Mouse (Mus musculus) CH12.LX (cell line): ENCODE results near the gene Acyp2. TPM values are rescaled to one million over a fixed set of nuclear protein-coding genes. Genes with fewer than 3 reads are reported as not detected.

ENCODE experiments used
- DNase-seq: peaks from one replicate; pipeline ENCODE4 v3.0.0-alpha.2; 2013; ENCODE audit errors: extremely low read depth
- H3K27ac ChIP-seq: 2 replicates; pipeline ENCODE4 v1.5.1; 2012; ENCODE audit warnings: low read depth, mild to moderate bottlenecking, control low read depth, moderate library complexity; ENCODE audit not compliant: insufficient read depth
- H3K27me3 ChIP-seq: replicated peaks from 2 replicates; pipeline ENCODE3; 2012; ENCODE audit warnings: inconsistent platforms
- H3K36me3 ChIP-seq, 2 experiments: replicated peaks in 1 of 2; 2 replicates each; pipeline versions ENCODE3 to v1.6.1; 2012; ENCODE audit warnings: inconsistent platforms in 1 of 2, low read length in 1 of 2, mild to moderate bottlenecking in 1 of 2, mixed read lengths in 1 of 2, moderate library complexity in 1 of 2; ENCODE audit not compliant: control insufficient read depth in 1 of 2, insufficient read depth in 1 of 2
- H3K4me1 ChIP-seq, 2 experiments: 2 replicates each; pipeline ENCODE4 v1.6.1; 2012; ENCODE audit warnings: inconsistent platforms in 1 of 2, moderate library complexity in 1 of 2; ENCODE audit not compliant: insufficient read depth in 2 of 2, control insufficient read depth in 1 of 2
- H3K4me2 ChIP-seq: 2 replicates; pipeline ENCODE4 v1.6.1; 2012; ENCODE audit warnings: low read depth, mild to moderate bottlenecking, control low read depth; ENCODE audit not compliant: poor library complexity, insufficient read depth, severe bottlenecking
- H3K4me3 ChIP-seq, 3 experiments: fragments of 150-350 bp in 1 of 3; sonication (generic) in 1 of 3; replicated peaks in 1 of 3; 2 replicates each; pipeline versions ENCODE3 to v1.5.1; 2011 to 2012; ENCODE audit warnings: low read depth in 2 of 3, low read length in 2 of 3, mild to moderate bottlenecking in 2 of 3, moderate library complexity in 2 of 3, control low read depth in 1 of 3, improper control_type of control experiment in 1 of 3, inconsistent platforms in 1 of 3, mixed read lengths in 1 of 3; ENCODE audit not compliant: poor library complexity in 1 of 3
- H3K79me2 ChIP-seq: replicated peaks from 2 replicates; pipeline ENCODE4 v1.6.1; 2012; ENCODE audit warnings: mild to moderate bottlenecking, moderate library complexity; ENCODE audit not compliant: control insufficient read depth, poor library complexity, insufficient read depth, severe bottlenecking; ENCODE audit errors: extremely low read depth
- H3K9ac ChIP-seq: 2 replicates; pipeline ENCODE4 v1.6.1; 2012; ENCODE audit warnings: low read depth, mild to moderate bottlenecking, control low read depth, moderate library complexity; ENCODE audit not compliant: insufficient read depth
- H3K9me3 ChIP-seq: replicated peaks from 2 replicates; pipeline ENCODE3; 2012; ENCODE audit warnings: low read length, inconsistent platforms, mixed read lengths
- BHLHE40 ChIP-seq: IDR thresholded peaks from 2 replicates; pipeline ENCODE4 v1.6.1; 2011; ENCODE audit warnings: mild to moderate bottlenecking, low read depth, low read length, improper control_type of control experiment
- CHD1 ChIP-seq: IDR thresholded peaks from 2 replicates; pipeline ENCODE4 v1.6.1; 2012; ENCODE audit warnings: low read depth, low read length, improper control_type of control experiment, inconsistent platforms
- CHD2 ChIP-seq: IDR thresholded peaks from 2 replicates; pipeline ENCODE4 v1.6.1; 2011; ENCODE audit warnings: low read length, improper control_type of control experiment
- CTCF ChIP-seq, 2 experiments: IDR thresholded peaks in 1 of 2; conservative IDR thresholded peaks in 1 of 2; 2 replicates each; pipeline ENCODE4 v1.5.1; 2011 to 2012; ENCODE audit warnings: low read depth in 2 of 2, low read length in 2 of 2, improper control_type of control experiment in 1 of 2, inconsistent platforms in 1 of 2, mild to moderate bottlenecking in 1 of 2, moderate library complexity in 1 of 2
- ELF1 ChIP-seq: IDR thresholded peaks from 2 replicates; pipeline ENCODE4 v1.6.1; 2014; ENCODE audit warnings: low read depth, mild to moderate bottlenecking, inconsistent platforms, low read length, improper control_type of control experiment
- EP300 ChIP-seq: IDR thresholded peaks from 2 replicates; pipeline ENCODE4 v1.6.1; 2011; ENCODE audit warnings: low read length, improper control_type of control experiment
- ETS1 ChIP-seq: conservative IDR thresholded peaks from 2 replicates; pipeline ENCODE4 v1.6.1; 2012; ENCODE audit warnings: low read depth, mild to moderate bottlenecking, inconsistent platforms, low read length, improper control_type of control experiment, moderate library complexity
- GABPA ChIP-seq: IDR thresholded peaks from 2 replicates; pipeline ENCODE4 v1.6.1; 2012; ENCODE audit warnings: low read depth, low read length, improper control_type of control experiment, inconsistent platforms; ENCODE audit not compliant: insufficient replicate concordance
- IRF4 ChIP-seq: IDR thresholded peaks from 2 replicates; pipeline ENCODE4 v1.6.1; 2014; ENCODE audit warnings: low read depth, mild to moderate bottlenecking, inconsistent platforms, low read length, improper control_type of control experiment
- MAFK ChIP-seq: IDR thresholded peaks from 2 replicates; pipeline ENCODE4 v1.6.1; 2011; ENCODE audit warnings: low read length, improper control_type of control experiment; ENCODE audit not compliant: insufficient replicate concordance
- MAX ChIP-seq: IDR thresholded peaks from 2 replicates; pipeline ENCODE4 v1.6.1; 2011; ENCODE audit warnings: low read length, improper control_type of control experiment
- MXI1 ChIP-seq: IDR thresholded peaks from 2 replicates; pipeline ENCODE4 v1.6.1; 2011; ENCODE audit warnings: mild to moderate bottlenecking, low read depth, low read length, improper control_type of control experiment
- MYC ChIP-seq: IDR thresholded peaks from 2 replicates; pipeline ENCODE4 v1.6.1; 2011; ENCODE audit warnings: low read depth, mild to moderate bottlenecking, improper control_type of control experiment, low read length
- NRF1 ChIP-seq: IDR thresholded peaks from 2 replicates; pipeline ENCODE4 v1.6.1; 2014; ENCODE audit warnings: low read depth, mild to moderate bottlenecking, inconsistent platforms, low read length, improper control_type of control experiment, moderate library complexity
- PAX5 ChIP-seq: IDR thresholded peaks from 2 replicates; pipeline ENCODE4 v1.6.1; 2012; ENCODE audit warnings: low read length, inconsistent platforms, mixed read lengths
- POLR2A ChIP-seq: IDR thresholded peaks from 2 replicates; pipeline ENCODE4 v1.6.1; 2011; ENCODE audit warnings: low read depth, mild to moderate bottlenecking, improper control_type of control experiment, low read length
- RAD21 ChIP-seq: IDR thresholded peaks from 2 replicates; pipeline ENCODE4 v1.6.1; 2011; ENCODE audit warnings: low read depth, mild to moderate bottlenecking, low read length, improper control_type of control experiment, moderate library complexity
- RCOR1 ChIP-seq: conservative IDR thresholded peaks from 2 replicates; pipeline ENCODE4 v1.6.1; 2012; ENCODE audit warnings: low read depth, mild to moderate bottlenecking, inconsistent platforms, low read length, improper control_type of control experiment
- SMC3 ChIP-seq: IDR thresholded peaks from 2 replicates; pipeline ENCODE4 v1.6.1; 2011; ENCODE audit warnings: low read depth, low read length, improper control_type of control experiment
- TBP ChIP-seq: conservative IDR thresholded peaks from 2 replicates; pipeline ENCODE4 v1.6.1; 2011; ENCODE audit warnings: low read depth, low read length, improper control_type of control experiment
- USF1 ChIP-seq: IDR thresholded peaks from 2 replicates; pipeline ENCODE4 v1.6.1; 2014; ENCODE audit warnings: low read depth, mild to moderate bottlenecking, inconsistent platforms, low read length, improper control_type of control experiment
- USF2 ChIP-seq: conservative IDR thresholded peaks from 2 replicates; pipeline ENCODE4 v1.6.1; 2011; ENCODE audit warnings: low read depth, low read length, improper control_type of control experiment
- ZC3H11A ChIP-seq: IDR thresholded peaks from 2 replicates; pipeline ENCODE4 v1.6.1; 2012; ENCODE audit warnings: low read depth, mild to moderate bottlenecking, inconsistent platforms, low read length, improper control_type of control experiment
- ZNF384 ChIP-seq: IDR thresholded peaks from 2 replicates; pipeline ENCODE4 v1.6.1; 2012; ENCODE audit warnings: low read depth, low read length, improper control_type of control experiment, inconsistent platforms
- dilution Hi-C: fragments of 300-500 bp; cut with MboI; formaldehyde crosslinking; loops from 2 replicates; pipeline ENCODE4 v1.14.3; 2020; ENCODE audit warnings: low sequenced_read_pairs; ENCODE audit not compliant: extremely low pct_unique_long_range_greater_than_20kb, extremely low pct_ligation_motif_present
- in situ Hi-C: fragments of 300-500 bp; cut with MboI; formaldehyde crosslinking; loops from 3 replicates; pipeline ENCODE4 v1.14.3; 2019; ENCODE audit warnings: low sequenced_read_pairs, low pct_ligation_motif_present, low pct_unique_long_range_greater_than_20kb, mixed read lengths
- polyA plus RNA-seq: library from polyadenylated mRNA; unstranded; fragments of >175 nt; gene quantifications from 2 replicates; pipeline ENCODE4 v1.2.1, GENCODE M21; 2012; ENCODE audit warnings: low read depth; ENCODE audit not compliant: insufficient read length
- total RNA-seq, 2 experiments: library from RNA; depleted of rRNA; stranded (reverse); fragments of 300-350 nt in 1 of 2; fragments of >200 nt in 1 of 2; gene quantifications; 2 replicates each; pipeline ENCODE4 v1.2.3; 2012 to 2014

The Acyp2 gene
- total and polyA plus RNA-seq, 3 experiments = 0.17 to 3.1 (median 1.7) TPM

DNA sequence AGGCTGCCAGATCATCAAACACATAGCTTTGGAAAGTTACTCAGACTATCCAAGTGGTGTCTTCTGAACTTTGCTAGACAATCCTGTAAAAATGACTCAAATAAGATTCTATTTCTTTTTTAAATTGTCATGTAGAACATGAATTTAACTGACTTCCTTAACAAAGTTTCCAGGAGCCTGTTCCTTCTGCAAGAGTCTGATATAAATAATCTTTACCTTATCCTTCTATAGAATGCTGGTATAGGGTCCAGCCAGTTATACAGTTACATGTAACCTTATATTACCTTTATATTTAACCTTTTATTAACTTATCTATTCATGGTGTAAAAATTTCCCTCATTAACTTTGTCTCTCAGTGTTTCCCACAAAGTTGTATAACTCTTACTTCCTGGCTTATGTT, 36.7 kb downstream of the Acyp2 start:
- Histone ChIP-seq H3K27ac (no peak overlapping the region), H3K4me1 (no peaks in the 10 kb centered on the region), H3K4me2 (no peak overlapping the region), H3K9ac (no peak overlapping the region), H3K9me3 (no peaks in the 10 kb centered on the region), H3K36me3 (no peaks in the 10 kb centered on the region), H3K27me3 (no peaks in the 10 kb centered on the region), H3K79me2 (no peaks in the 10 kb centered on the region), H3K4me3 (no peak overlapping the region)
- in situ Hi-C loops = no loop called here
- no peak for DNase-seq
- dilution Hi-C loops = no loop called here
- no peak for TF ChIP-seq CHD2
- no peak for TF ChIP-seq MAFK
- no peak for TF ChIP-seq PAX5
- no peak for TF ChIP-seq MXI1
- no peak for TF ChIP-seq SMC3
- TF ChIP-seq ETS1 = no peak

GRCm38 (mm10) chr11:30609247-30609646, 40.1 kb downstream of the Acyp2 start:
- Histone ChIP-seq H3K79me2 (no peaks in the 10 kb centered on the region), H3K4me1 (no peaks in the 10 kb centered on the region), H3K27me3 (no peaks in the 10 kb centered on the region), H3K27ac (no peak overlapping the region), H3K9me3 (no peaks in the 10 kb centered on the region), H3K4me2 (no peak overlapping the region), H3K9ac (no peak overlapping the region), H3K4me3 (no peak overlapping the region), H3K36me3 (no peaks in the 10 kb centered on the region)
- in situ Hi-C loops (no loop called here), dilution Hi-C loops (no loop called here)
- no peak for DNase-seq
- no peak for TF ChIP-seq GABPA
- TF ChIP-seq ELF1 = no peak
- no peak for TF ChIP-seq CTCF (conservative IDR thresholded peaks at IDR 0.05 in 1 of 2, IDR thresholded peaks at IDR 0.05 in 1 of 2; ENCODE audit: low read depth in 2 of 2, low read length in 2 of 2)
- peak; percentile 93 for TF ChIP-seq MAFK

GRCm38 (mm10) chr11:30607587-30608518, 41.5 kb downstream of the Acyp2 start:
- in situ Hi-C loops (no loop called here), dilution Hi-C loops (no loop called here)
- H3K4me1 ChIP-seq = no peaks in the 10 kb centered on the region
- no peaks in the 10 kb centered on the region for H3K79me2 ChIP-seq
- no peak for DNase-seq
- H3K36me3 ChIP-seq = no peaks in the 10 kb centered on the region
- H3K27me3 ChIP-seq = no peaks in the 10 kb centered on the region
- H3K27ac ChIP-seq = no peak overlapping the region
- no peak overlapping the region for H3K4me3 ChIP-seq
- H3K9me3 ChIP-seq = no peaks in the 10 kb centered on the region
- no peak for TF ChIP-seq ELF1
- TF ChIP-seq USF1 = no peak
- TF ChIP-seq RAD21 = no peak
- no peak for TF ChIP-seq ZNF384
- no peak for TF ChIP-seq BHLHE40
- TF ChIP-seq CHD1 = no peak
- TF ChIP-seq RCOR1 = no peak
- TF ChIP-seq TBP = no peak
- no peak for TF ChIP-seq PAX5
- no peak for TF ChIP-seq MAFK
- TF ChIP-seq MAX = no peak
- no peak for TF ChIP-seq EP300
- no peak for TF ChIP-seq CTCF (conservative IDR thresholded peaks at IDR 0.05 in 1 of 2, IDR thresholded peaks at IDR 0.05 in 1 of 2; ENCODE audit: low read depth in 2 of 2, low read length in 2 of 2)
- TF ChIP-seq CHD2 = no peak
- no peak for TF ChIP-seq MYC
- no peak for TF ChIP-seq USF2
- TF ChIP-seq NRF1 = no peak
- no peak for TF ChIP-seq POLR2A
- no peak for TF ChIP-seq ZC3H11A
- no peak for TF ChIP-seq IRF4
- TF ChIP-seq, all 38 proteins: peak for 0
- H3K9ac ChIP-seq = no peak overlapping the region
- H3K4me2 ChIP-seq = no peak overlapping the region
